Mouse (Mus musculus) stomach, embryonic 14.5 days (tissue): Measurements from ENCODE around the gene Hap1. TPM values are rescaled to one million over a fixed set of nuclear protein-coding genes. Genes with fewer than 3 reads are reported as not detected.

Experiments
- ATAC-seq: fragments of 200-750 bp; cut with Nextera tagmentation; 2 replicates; pipeline ENCODE4 v1.8.0; 2017; ENCODE audit warnings: low read depth, moderate TSS enrichment; ENCODE audit not compliant: insufficient number of reproducible peaks, insufficient read depth, low FRiP score
- H3K27ac ChIP-seq: fragments of 300-500 bp; sonication (generic); 2 replicates; pipeline ENCODE4 v1.5.1; 2014; ENCODE audit warnings: mild to moderate bottlenecking, low read length, moderate library complexity, mixed read lengths
- H3K27me3 ChIP-seq: fragments of 300-500 bp; sonication (generic); 2 replicates; pipeline ENCODE4 v1.6.1; 2014; ENCODE audit warnings: low read length, control low read depth, mixed read lengths; ENCODE audit not compliant: control insufficient read depth, insufficient read depth
- H3K36me3 ChIP-seq: fragments of 300-500 bp; sonication (generic); 2 replicates; pipeline ENCODE4 v1.6.1; 2014; ENCODE audit warnings: mild to moderate bottlenecking, control low read depth, low read length, moderate library complexity, mixed read lengths; ENCODE audit not compliant: control insufficient read depth, insufficient read depth
- H3K4me1 ChIP-seq: fragments of 300-500 bp; sonication (generic); 2 replicates; pipeline ENCODE4 v1.6.1; 2014; ENCODE audit warnings: low read length, control low read depth, mixed read lengths; ENCODE audit not compliant: control insufficient read depth, insufficient read depth
- H3K4me2 ChIP-seq: fragments of 300-500 bp; sonication (generic); replicated peaks from 2 replicates; pipeline ENCODE4 v1.6.1; 2014; ENCODE audit warnings: low read depth, low read length, control low read depth
- H3K4me3 ChIP-seq: fragments of 300-500 bp; sonication (generic); 2 replicates; pipeline ENCODE4 v1.5.1; 2014; ENCODE audit warnings: low read depth, low read length, control low read depth
- H3K9ac ChIP-seq: fragments of 300-500 bp; sonication (generic); replicated peaks from 2 replicates; pipeline ENCODE4 v1.6.1; 2014; ENCODE audit warnings: low read depth, mild to moderate bottlenecking, control low read depth, low read length, moderate library complexity, mixed read lengths
- H3K9me3 ChIP-seq: fragments of 300-500 bp; sonication (generic); 2 replicates; pipeline ENCODE4 v1.6.1; 2016; ENCODE audit warnings: low read depth, low read length, control low read depth; ENCODE audit not compliant: control insufficient read depth
- WGBS: fragments of 180-500 bp; shearing (Covaris S2); extraction: QIAGEN DNeasy Blood & Tissue Kit; methylation state at CpG from one replicate; pipeline ENCODE4 v1.1.7; 2014; 5-methylcytosine and 5-hydroxymethylcytosine counted together
- polyA plus RNA-seq: library from polyadenylated mRNA; unstranded; fragments of >200 nt; fragmentation: Nextera tagmentation; extraction: Ambion mirVana; gene quantifications from 2 replicates; pipeline ENCODE4 v1.2.1, GENCODE M21; 2014

Hap1 gene
- 10.8 and 12.3 TPM in 2 replicates for polyA plus RNA-seq

- Histone ChIP-seq H3K36me3 (no peaks in the 10 kb centered on the region), H3K4me2 (peak within 1 kb of the TSS; percentile 100), H3K27me3 (peaks cover 10% of the 10 kb centered on the region; the same call in 1 of the 2 replicates), H3K9me3 (no peaks in the 10 kb centered on the region), H3K9ac (peak within 1 kb of the TSS; percentile 30; the same call in 1 of the 2 replicates), H3K4me3 (peak within 1 kb of the TSS; percentile 64), H3K27ac (no peak within 1 kb of the TSS), H3K4me1 (peaks cover 3% of the 10 kb centered on the region; the same call in 1 of the 2 replicates)
- ATAC-seq, result peak; percentile 30
- WGBS, result 1% methylated on average over 49 of the region's 49 CpGs
These were observed at the start of gene Hap1 for GRCm38 (mm10) chr11:100355972-100356818. Gene Hap1 (minus strand): TSS chr11:100356128.

- Histone ChIP-seq H3K27me3 (no peaks in the 10 kb centered on the region), H3K36me3 (peaks cover 11% of the 10 kb centered on the region), H3K9me3 (no peaks in the 10 kb centered on the region), H3K4me2 (no peak overlapping the region), H3K4me3 (no peak overlapping the region), H3K27ac (no peak overlapping the region), H3K9ac (no peak overlapping the region), H3K4me1 (peaks cover 33% of the 10 kb centered on the region; the same call in 1 of the 2 replicates)
- no peak for ATAC-seq
- 85% methylated on average over 3 of the region's 3 CpGs for WGBS
These were observed 48.6 kb upstream of the Hap1 start for GRCm38 (mm10) chr11:100404456-100405074.

GRCm38 (mm10) chr11:100403445-100404134 lies 47.7 kb upstream of the Hap1 start:
- Histone ChIP-seq H3K36me3 (peaks cover 3% of the 10 kb centered on the region), H3K9ac (no peak overlapping the region), H3K4me1 (peaks cover 33% of the 10 kb centered on the region; the same call in 1 of the 2 replicates), H3K4me2 (no peak overlapping the region), H3K9me3 (no peaks in the 10 kb centered on the region), H3K4me3 (no peak overlapping the region), H3K27ac (peak overlapping the region; percentile 61; the same call in 1 of the 2 replicates), H3K27me3 (no peaks in the 10 kb centered on the region)
- 33% methylated on average over 10 of the region's 10 CpGs for WGBS
- ATAC-seq, result 0 out of 2 replicates have a peak, but pooled peaks have one; percentile 16

- H3K9ac ChIP-seq, result no peak overlapping the region
- no peaks in the 10 kb centered on the region for H3K27me3 ChIP-seq
- peak overlapping the region; percentile 61; the same call in 1 of the 2 replicates for H3K27ac ChIP-seq
- WGBS, result 45% methylated on average over 2 of the region's 2 CpGs
- H3K4me3 ChIP-seq, result no peak overlapping the region
- peaks cover 31% of the 10 kb centered on the region; the same call in 1 of the 2 replicates for H3K4me1 ChIP-seq
- H3K9me3 ChIP-seq, result no peaks in the 10 kb centered on the region
- no peak overlapping the region for H3K4me2 ChIP-seq
- no peaks in the 10 kb centered on the region for H3K36me3 ChIP-seq
- ATAC-seq, result peak; percentile 25
These were observed 46.8 kb upstream of the Hap1 start for GRCm38 (mm10) chr11:100402682-100403081.

- Histone ChIP-seq H3K9me3 (no peaks in the 10 kb centered on the region), H3K36me3 (no peaks in the 10 kb centered on the region), H3K9ac (no peak overlapping the region), H3K27ac (no peak overlapping the region; the same call in 1 of the 2 replicates), H3K27me3 (no peaks in the 10 kb centered on the region), H3K4me2 (no peak overlapping the region), H3K4me1 (peaks cover 32% of the 10 kb centered on the region; the same call in 1 of the 2 replicates), H3K4me3 (no peak overlapping the region)
- ATAC-seq, result no peak
- WGBS, result 23% methylated on average over 6 of the region's 6 CpGs
These were observed 46.3 kb upstream of the Hap1 start for GRCm38 (mm10) chr11:100402240-100402639.

- H3K9ac ChIP-seq, result no peak overlapping the region
- H3K4me1 ChIP-seq, result peaks cover 33% of the 10 kb centered on the region
- H3K4me2 ChIP-seq, result no peak overlapping the region
- 70% methylated on average over 6 of the region's 6 CpGs for WGBS
- no peaks in the 10 kb centered on the region for H3K36me3 ChIP-seq
- ATAC-seq, result no peak
- H3K4me3 ChIP-seq, result no peak overlapping the region
- H3K27me3 ChIP-seq, result no peaks in the 10 kb centered on the region
- no peaks in the 10 kb centered on the region for H3K9me3 ChIP-seq
- no peak overlapping the region for H3K27ac ChIP-seq
These were observed 44.9 kb upstream of the Hap1 start for GRCm38 (mm10) chr11:100400842-100401241.

- peaks cover 42% of the 10 kb centered on the region for H3K4me1 ChIP-seq
These were observed 44.0 kb upstream of the Hap1 start for GRCm38 (mm10) chr11:100399727-100400538.

More at GRCm38 (mm10) chr11:100399727-100400538, 44.0 kb upstream of the Hap1 start:
- H3K9ac ChIP-seq, result no peak overlapping the region
- no peaks in the 10 kb centered on the region for H3K9me3 ChIP-seq
- ATAC-seq, result no peak
- H3K4me2 ChIP-seq, result no peak overlapping the region
- no peak overlapping the region for H3K4me3 ChIP-seq
- H3K27ac ChIP-seq, result peak overlapping the region; percentile 39
- WGBS, result 68% methylated on average over 12 of the region's 12 CpGs
- no peaks in the 10 kb centered on the region for H3K36me3 ChIP-seq
- H3K27me3 ChIP-seq, result no peaks in the 10 kb centered on the region
